Mouse (Mus musculus): ENCODE results near the gene Loxl1.

GRCm38 (mm10) chr9:58353224-58353623, 40.2 kb upstream of the Loxl1 start:
- no peak for TF ChIP-seq CTCF (IDR thresholded peaks at IDR 0.05; ENCODE audit: insufficient read depth, low read depth, low read length)
- TF ChIP-seq POLR2A (IDR thresholded peaks at IDR 0.05; ENCODE audit: insufficient read depth, low read depth, low read length) = no peak
